Mouse (Mus musculus) midbrain, embryonic 14.5 days (tissue): ENCODE data around the gene Kcnb1. TPM values are rescaled to one million over a fixed set of nuclear protein-coding genes. Genes with fewer than 3 reads are reported as not detected.

Experiments
- ATAC-seq: fragments of 200-750 bp; cut with Nextera tagmentation; 2 replicates; pipeline ENCODE4 v1.8.0; 2017; ENCODE audit warnings: moderate number of reproducible peaks, moderate library complexity; ENCODE audit not compliant: low FRiP score, low TSS enrichment
- DNase-seq: peaks from one replicate; pipeline ENCODE4 v3.0.0-alpha.2; 2015
- H3K27ac ChIP-seq: fragments of 300-500 bp; sonication (generic); replicated peaks from 2 replicates; pipeline ENCODE4 v1.5.1; 2014; ENCODE audit warnings: mild to moderate bottlenecking, low read depth, low read length, moderate library complexity
- H3K27me3 ChIP-seq: fragments of 300-500 bp; sonication (generic); 2 replicates; pipeline ENCODE4 v1.6.1; 2014; ENCODE audit warnings: low read length, control low read depth, mixed read lengths; ENCODE audit not compliant: control insufficient read depth, insufficient read depth
- H3K36me3 ChIP-seq: fragments of 300-500 bp; sonication (generic); 2 replicates; pipeline ENCODE4 v1.6.1; 2014; ENCODE audit warnings: low read length, control low read depth; ENCODE audit not compliant: control insufficient read depth, insufficient read depth
- H3K4me1 ChIP-seq: fragments of 300-500 bp; sonication (generic); 2 replicates; pipeline ENCODE4 v1.6.1; 2014; ENCODE audit warnings: mild to moderate bottlenecking, antibody characterized with exemption, low read length, control low read depth; ENCODE audit not compliant: control insufficient read depth, insufficient read depth
- H3K4me2 ChIP-seq: fragments of 300-500 bp; sonication (generic); 2 replicates; pipeline ENCODE4 v1.6.1; 2014; ENCODE audit warnings: mild to moderate bottlenecking, low read length, moderate library complexity
- H3K4me3 ChIP-seq: fragments of 300-500 bp; sonication (generic); replicated peaks from 2 replicates; pipeline ENCODE4 v1.5.1; 2014; ENCODE audit warnings: low read depth, low read length
- H3K9ac ChIP-seq: fragments of 300-500 bp; sonication (generic); replicated peaks from 2 replicates; pipeline ENCODE4 v1.6.1; 2014; ENCODE audit warnings: mild to moderate bottlenecking, low read length, moderate library complexity
- H3K9me3 ChIP-seq: fragments of 300-500 bp; sonication (generic); 2 replicates; pipeline ENCODE4 v1.6.1; 2016; ENCODE audit warnings: low read length, control low read depth, mixed read lengths; ENCODE audit not compliant: control insufficient read depth
- WGBS: fragments of 180-500 bp; shearing (Covaris S2); extraction: QIAGEN DNeasy Blood & Tissue Kit; methylation state at CpG from one replicate; pipeline ENCODE4 v1.1.7; 2014; 5-methylcytosine and 5-hydroxymethylcytosine counted together
- polyA plus RNA-seq: library from polyadenylated mRNA; unstranded; fragments of >200 nt; fragmentation: Nextera tagmentation; extraction: Ambion mirVana; gene quantifications from 2 replicates; pipeline ENCODE4 v1.2.1, GENCODE M21; 2014

Gene Kcnb1
- polyA plus RNA-seq, 1 experiment from 2014 or later, result 3.1 TPM

DNA sequence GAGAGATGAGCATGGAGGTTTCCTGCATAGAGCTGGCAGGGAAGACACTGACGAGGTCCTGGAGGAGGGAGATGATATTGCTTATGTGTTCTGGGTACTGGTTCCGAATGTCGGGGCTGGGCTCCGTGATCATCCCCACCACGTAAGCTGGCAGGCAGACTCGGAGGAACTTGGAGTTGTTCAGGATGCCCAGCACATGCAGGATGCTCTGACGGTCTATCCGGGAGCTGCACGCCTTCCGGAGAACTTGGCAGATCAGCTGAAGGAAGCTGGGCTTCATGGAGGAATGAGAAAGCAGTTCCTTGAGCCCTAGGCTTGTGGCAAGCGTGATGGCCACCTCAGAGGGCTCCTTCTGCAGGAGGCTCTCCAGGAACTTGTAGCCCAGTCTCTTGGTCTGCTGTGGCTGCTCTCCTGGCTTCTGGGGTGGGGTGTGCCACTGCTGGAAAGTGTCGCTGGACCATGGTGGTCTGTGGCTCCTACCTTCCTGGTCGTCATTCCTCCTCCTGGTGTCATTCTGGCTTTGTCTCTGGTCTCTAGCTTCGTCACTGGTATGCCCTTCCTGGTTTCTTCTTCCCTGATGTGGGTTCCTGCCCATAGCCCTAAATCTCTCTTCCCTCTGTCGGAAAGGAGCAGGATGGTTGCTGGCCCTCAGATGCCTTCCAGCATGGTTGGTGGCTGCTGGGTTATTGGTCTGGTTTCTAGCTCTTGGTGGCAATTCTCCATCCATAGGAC, 133.6 kb downstream of the Kcnb1 start:
- WGBS, result 96% methylated on average over 15 of the region's 15 CpGs
- H3K27me3 ChIP-seq, result no peaks in the 10 kb centered on the region
- ATAC-seq, result no peak
- H3K9me3 ChIP-seq, result no peaks in the 10 kb centered on the region
- no peak overlapping the region for H3K4me3 ChIP-seq
- peaks cover 67% of the 10 kb centered on the region for H3K36me3 ChIP-seq
- no peak overlapping the region for H3K4me2 ChIP-seq
- H3K9ac ChIP-seq, result no peak overlapping the region
- H3K27ac ChIP-seq, result no peak overlapping the region
- no peak for DNase-seq
- peaks cover 13% of the 10 kb centered on the region for H3K4me1 ChIP-seq

DNA sequence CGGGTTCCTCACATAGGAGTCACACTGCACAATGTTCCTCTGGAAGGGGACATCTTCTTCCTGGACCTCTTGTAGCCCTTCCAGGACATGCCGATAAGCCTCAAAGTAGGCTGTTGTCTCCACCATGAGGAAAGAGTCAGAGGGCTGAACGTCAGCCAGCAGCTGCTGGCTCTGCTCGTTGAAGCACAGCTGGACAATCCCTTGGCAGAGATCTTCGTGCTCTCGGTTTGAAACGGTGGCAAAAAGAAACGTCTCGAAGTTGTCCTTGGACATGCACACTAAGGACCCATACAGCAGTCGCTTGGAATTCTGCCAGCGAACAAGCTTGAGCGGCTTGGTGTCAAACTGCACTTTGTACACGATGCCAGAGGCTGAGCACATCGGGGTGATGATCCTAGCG, 134.6 kb downstream of the Kcnb1 start:
- 0 out of 2 replicates have a peak, but pooled peaks cover 7% of the 10 kb centered on the region for H3K4me1 ChIP-seq
- no peak for DNase-seq
- H3K27me3 ChIP-seq, result no peaks in the 10 kb centered on the region
- no peak overlapping the region for H3K9ac ChIP-seq
- ATAC-seq, result no peak
- H3K27ac ChIP-seq, result no peak overlapping the region
- 90% methylated on average over 15 of the region's 15 CpGs for WGBS
- no peak overlapping the region for H3K4me3 ChIP-seq
- peaks cover 74% of the 10 kb centered on the region for H3K36me3 ChIP-seq
- no peaks in the 10 kb centered on the region for H3K9me3 ChIP-seq
- no peak overlapping the region for H3K4me2 ChIP-seq

DNA sequence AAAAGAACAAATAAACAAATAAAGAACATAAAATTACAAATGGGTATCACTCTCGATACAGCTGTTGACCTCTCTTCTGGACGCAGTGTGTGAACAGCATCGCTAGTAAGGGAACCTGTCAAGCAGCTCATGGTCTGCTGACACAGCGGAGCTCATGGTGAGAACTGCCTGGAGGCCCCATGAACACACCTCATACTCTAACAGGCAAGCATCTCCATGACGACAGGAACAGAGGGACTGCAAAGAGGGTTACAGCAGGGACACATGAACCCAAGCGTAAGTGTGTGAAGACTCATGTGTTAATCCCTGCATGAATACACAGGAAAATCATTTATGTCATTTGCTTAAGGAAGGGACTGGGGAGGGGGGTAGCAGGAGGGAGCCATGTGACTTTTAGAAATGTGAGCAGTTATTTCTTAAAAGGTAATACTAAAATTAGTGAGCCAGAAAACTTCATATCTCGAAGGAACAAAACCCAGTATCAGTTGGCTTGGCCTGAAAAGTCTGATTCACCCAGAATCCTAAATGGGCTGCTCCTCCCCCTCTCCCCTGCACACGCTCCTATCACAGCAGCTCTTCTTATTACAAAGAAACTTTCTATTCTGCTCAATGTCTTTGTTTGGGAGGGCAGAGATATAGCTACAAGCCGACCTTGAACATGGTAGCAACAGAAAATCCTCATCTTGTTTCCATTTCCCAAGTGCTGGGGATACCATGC, 136.7 kb downstream of the Kcnb1 start:
- Histone ChIP-seq H3K9ac (0 out of 2 replicates have a peak overlapping the region, but pooled peaks have one; percentile 9), H3K27ac (no peak overlapping the region; the same call in 1 of the 2 replicates), H3K27me3 (no peaks in the 10 kb centered on the region), H3K9me3 (no peaks in the 10 kb centered on the region), H3K4me1 (0 out of 2 replicates have a peak, but pooled peaks cover 4% of the 10 kb centered on the region), H3K4me3 (no peak overlapping the region), H3K36me3 (peaks cover 81% of the 10 kb centered on the region), H3K4me2 (no peak overlapping the region)
- WGBS, result 70% methylated on average over 9 of the region's 9 CpGs
- DNase-seq (no peak), ATAC-seq (no peak)

DNA sequence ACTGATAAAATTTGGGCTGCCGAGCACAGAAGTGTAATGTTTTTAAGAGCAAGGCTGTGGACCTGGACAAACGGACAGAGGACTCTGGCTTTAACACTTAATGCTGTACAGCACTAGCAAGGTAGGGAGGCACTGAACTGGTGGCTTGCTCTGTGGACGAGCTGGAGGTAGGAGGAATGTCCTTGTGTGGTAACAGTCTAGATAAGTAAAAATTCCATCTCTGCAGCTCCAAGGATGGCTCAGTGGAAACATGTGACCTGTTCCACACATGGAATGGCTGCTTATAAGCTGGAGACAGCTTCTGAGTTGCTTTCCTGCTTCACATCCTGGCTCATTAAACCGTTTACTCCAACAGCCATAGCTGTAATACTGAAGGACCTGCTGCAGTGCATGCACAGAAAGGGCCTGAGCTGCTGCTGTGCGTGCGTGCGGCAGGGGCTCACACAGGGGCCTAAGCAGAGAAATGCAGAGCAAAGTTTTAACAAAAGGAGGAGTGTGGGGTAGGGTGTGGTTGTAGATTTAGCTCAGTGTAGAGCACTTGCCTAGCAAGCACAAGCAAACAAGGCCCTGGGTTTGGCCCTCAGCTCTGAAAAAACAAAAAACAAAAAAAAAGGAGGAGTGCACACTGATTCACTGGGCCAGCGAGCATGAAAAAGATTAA, 141.1 kb downstream of the Kcnb1 start:
- H3K4me2 ChIP-seq, result no peak overlapping the region
- H3K4me3 ChIP-seq, result no peak overlapping the region
- peaks cover 78% of the 10 kb centered on the region for H3K36me3 ChIP-seq
- 86% methylated on average over 8 of the region's 8 CpGs for WGBS
- no peaks in the 10 kb centered on the region for H3K27me3 ChIP-seq
- H3K9ac ChIP-seq, result no peak overlapping the region
- no peak for ATAC-seq
- DNase-seq, result no peak
- no peak overlapping the region for H3K27ac ChIP-seq
- no peaks in the 10 kb centered on the region for H3K9me3 ChIP-seq
- H3K4me1 ChIP-seq, result 0 out of 2 replicates have a peak, but pooled peaks cover 4% of the 10 kb centered on the region

DNA sequence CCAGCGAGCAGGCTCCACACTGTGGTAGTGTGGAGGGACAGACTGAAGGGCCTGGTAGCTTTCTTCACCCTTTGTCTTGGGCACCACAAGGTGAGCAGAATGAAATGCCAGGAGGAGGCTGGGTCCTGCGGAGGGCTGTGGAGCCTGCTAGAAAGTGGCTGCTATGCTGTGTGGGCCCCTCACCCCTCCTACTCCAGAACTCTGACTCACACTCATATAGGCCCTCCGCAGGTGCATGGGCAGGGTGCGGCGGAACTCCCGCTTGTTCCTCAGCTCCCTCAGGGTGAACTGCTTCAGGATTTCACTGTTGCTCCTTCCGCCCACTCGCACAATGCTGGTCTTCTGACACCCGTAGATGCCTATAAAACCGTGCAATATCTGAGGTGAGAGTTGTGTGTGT, 141.7 kb downstream of the Kcnb1 start:
- H3K27ac ChIP-seq, result no peak overlapping the region
- H3K4me3 ChIP-seq, result no peak overlapping the region
- no peak overlapping the region for H3K9ac ChIP-seq
- ATAC-seq (no peak), DNase-seq (no peak)
- H3K36me3 ChIP-seq, result peaks cover 81% of the 10 kb centered on the region
- H3K4me1 ChIP-seq, result 0 out of 2 replicates have a peak, but pooled peaks cover 3% of the 10 kb centered on the region
- no peaks in the 10 kb centered on the region for H3K27me3 ChIP-seq
- no peaks in the 10 kb centered on the region for H3K9me3 ChIP-seq
- H3K4me2 ChIP-seq, result no peak overlapping the region
- WGBS, result 94% methylated on average over 10 of the region's 10 CpGs

Other genes starting within 250 kb of the Kcnb1 start
- 84.1 and 109 TPM in 2 replicates for gene Stau1, start 193.9 kb downstream of the Kcnb1 start, polyA plus RNA-seq
- 26.6 and 31.0 TPM in 2 replicates for gene Ddx27, start 175.0 kb downstream of the Kcnb1 start, polyA plus RNA-seq
- 8.9 and 9.3 TPM in 2 replicates for gene Znfx1, start 127.1 kb downstream of the Kcnb1 start, polyA plus RNA-seq
- gene Ptgis, start 50.4 kb upstream of the Kcnb1 start, polyA plus RNA-seq, result 2.2 and 5.3 TPM in 2 replicates
- 16.2 and 20.4 TPM in 2 replicates for gene B4galt5, start 159.0 kb upstream of the Kcnb1 start, polyA plus RNA-seq
- gene Slc9a8, start 231.6 kb upstream of the Kcnb1 start, polyA plus RNA-seq, result 15.5 and 19.2 TPM in 2 replicates